Mouse (Mus musculus) G1E (cell line): ENCODE measurements around the gene Rnf133.

Experiments used
- CTCF ChIP-seq: IDR thresholded peaks from 2 replicates; pipeline ENCODE4 v1.5.1; 2012; ENCODE audit warnings: low read depth, low read length, inconsistent platforms, mixed read lengths
- GATA1 ChIP-seq: IDR thresholded peaks from 2 replicates; pipeline ENCODE4 v1.6.1; 2012; ENCODE audit warnings: borderline replicate concordance, low read length, inconsistent platforms, mixed read lengths
- GATA2 ChIP-seq: IDR thresholded peaks from 2 replicates; pipeline ENCODE4 v1.6.1; 2012; ENCODE audit warnings: low read depth, low read length, inconsistent platforms, borderline replicate concordance
- POLR2AphosphoS5 ChIP-seq: IDR thresholded peaks from 2 replicates; pipeline ENCODE4 v1.6.1; 2012; ENCODE audit warnings: low read depth, low read length, inconsistent platforms; ENCODE audit not compliant: insufficient replicate concordance
- TAL1 ChIP-seq: conservative IDR thresholded peaks from 2 replicates; pipeline ENCODE4 v1.6.1; 2012; ENCODE audit warnings: low read depth, low read length, inconsistent platforms, mixed read lengths

GRCm38 (mm10) chr6:23655036-23655435 lies 4.9 kb upstream of the Rnf133 start, which contains the start of gene Rnf148:
- TF ChIP-seq CTCF (no peak), GATA1 (no peak), TAL1 (no peak), POLR2AphosphoS5 (no peak), GATA2 (no peak)
